Mouse (Mus musculus) brain, embryonic 14.5 days (tissue): Measurements from ENCODE around the gene Kcnj2. TPM values are rescaled to one million over a fixed set of nuclear protein-coding genes. Genes with fewer than 3 reads are reported as not detected.

ENCODE experiments used
- DNase-seq: peaks from one replicate; pipeline ENCODE4 v3.0.0-alpha.2; 2011; ENCODE audit warnings: low read depth
- CTCF ChIP-seq: fragments of 200-500 bp; IDR thresholded peaks from 2 replicates; pipeline ENCODE4 v1.5.1; 2012; ENCODE audit warnings: inconsistent platforms, mild to moderate bottlenecking, moderate library complexity, borderline replicate concordance; ENCODE audit not compliant: insufficient read depth, insufficient read length; ENCODE audit errors: extremely low read depth
- POLR2A ChIP-seq: fragments of 200-500 bp; IDR thresholded peaks from 2 replicates; pipeline ENCODE4 v1.6.1; 2012; ENCODE audit warnings: mild to moderate bottlenecking, inconsistent platforms, borderline replicate concordance; ENCODE audit not compliant: poor library complexity, insufficient read depth, insufficient read length, severe bottlenecking; ENCODE audit errors: extremely low read depth
- polyA plus RNA-seq: library from polyadenylated mRNA; depleted of rRNA; stranded (reverse); fragments of >200 nt; gene quantifications from 2 replicates; pipeline ENCODE4 v1.2.3, GENCODE M21; 2012; rRNA removed

Kcnj2 gene
- polyA plus RNA-seq, result 2.3 and 3.3 TPM in 2 replicates

- DNase-seq, result peak; percentile 97
- no peak for TF ChIP-seq CTCF
- peak; percentile 54; the same call in 1 of the 2 replicates for TF ChIP-seq POLR2A
These were observed at the start of gene Kcnj2 for GRCm38 (mm10) chr11:111065635-111066298. Gene Kcnj2 (plus strand): TSS chr11:111066164.

DNA sequence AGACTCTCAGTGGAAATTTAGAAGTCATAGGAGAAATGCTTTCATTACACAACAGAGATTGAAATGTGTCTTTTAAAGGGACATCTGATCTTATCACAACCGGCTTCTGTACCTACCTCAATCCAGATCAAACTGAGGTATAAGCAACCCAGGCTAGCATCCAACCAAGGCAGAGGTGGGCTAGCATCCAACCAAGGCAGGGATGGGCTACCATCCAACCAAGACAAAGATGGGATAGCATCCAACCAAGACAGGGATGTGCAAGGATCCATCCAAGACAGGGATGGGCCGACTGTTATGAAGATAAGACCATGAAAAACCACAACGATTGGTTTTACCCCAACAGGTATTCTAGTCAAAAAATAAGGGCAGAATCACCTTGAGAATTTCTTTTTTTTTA is 49.8 kb upstream of the Kcnj2 start:
- DNase-seq, result no peak
- TF ChIP-seq POLR2A, result no peak
- TF ChIP-seq CTCF, result no peak

DNA sequence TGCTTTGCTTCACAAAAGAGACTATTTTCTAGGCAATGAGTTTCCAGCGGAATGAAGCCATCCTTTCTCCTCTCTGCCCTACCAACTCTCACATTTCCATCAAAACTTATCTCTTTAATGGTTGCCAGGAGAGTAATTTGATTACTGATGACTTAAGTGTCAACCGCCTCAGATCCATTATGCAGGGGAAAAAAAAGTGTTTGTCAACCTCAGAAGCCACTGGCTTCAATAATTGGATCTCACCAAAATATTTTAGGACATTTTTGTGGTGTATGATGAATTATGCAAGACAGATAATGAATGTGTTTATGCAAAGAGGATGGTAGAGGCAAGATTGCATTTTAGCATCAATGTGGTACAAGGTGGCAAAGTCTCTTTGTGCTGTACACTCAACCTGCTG is 45.8 kb upstream of the Kcnj2 start:
- TF ChIP-seq CTCF (no peak), POLR2A (no peak)
- peak; percentile 14 for DNase-seq

GRCm38 (mm10) chr11:111022681-111023281 is 43.2 kb upstream of the Kcnj2 start:
- peak; percentile 72 for DNase-seq
- TF ChIP-seq CTCF (no peak), POLR2A (no peak)

DNA sequence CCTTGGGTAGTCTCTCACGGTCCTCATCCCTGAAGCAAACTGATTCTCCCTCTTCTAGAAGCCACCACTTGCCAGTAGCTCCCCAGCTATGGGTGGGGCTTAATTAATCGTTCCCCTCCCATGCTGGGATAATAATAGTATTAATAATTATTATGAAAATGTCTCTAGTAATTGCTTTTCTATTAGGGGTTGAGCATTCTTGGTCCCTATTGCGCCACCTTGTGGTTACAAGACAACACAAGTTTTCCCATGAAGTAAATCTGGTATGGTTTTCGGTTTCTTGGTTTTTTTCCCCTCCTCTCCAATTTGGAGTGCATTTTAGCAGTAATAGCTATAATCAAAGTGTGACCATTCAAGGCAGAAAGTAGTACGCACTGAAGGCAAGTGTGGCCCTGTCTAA is 23.8 kb upstream of the Kcnj2 start:
- peak; percentile 40 for DNase-seq
- no peak for TF ChIP-seq POLR2A
- peak; percentile 3; the same call in 1 of the 2 replicates for TF ChIP-seq CTCF

GRCm38 (mm10) chr11:111043298-111043697 is 22.7 kb upstream of the Kcnj2 start:
- TF ChIP-seq CTCF, result no peak

DNA sequence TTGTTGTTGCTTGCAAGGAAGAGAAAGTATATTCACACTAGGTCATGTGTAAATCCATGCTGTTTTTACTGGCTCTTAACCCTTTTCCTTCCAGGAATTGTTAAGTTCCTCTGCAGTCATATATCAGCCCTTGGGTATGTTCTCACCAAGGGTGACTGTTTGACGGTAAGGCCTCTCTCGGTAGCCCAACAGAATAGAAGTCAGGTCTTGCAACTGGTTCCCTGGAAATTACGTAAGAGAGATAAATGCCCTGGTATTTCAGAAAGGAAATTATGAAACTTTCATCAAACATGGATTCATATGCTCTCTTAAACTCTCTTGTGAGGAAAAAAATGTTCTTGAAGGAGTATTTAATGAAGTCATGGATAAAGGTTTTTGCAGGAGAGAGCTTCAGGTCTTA is 11.7 kb upstream of the Kcnj2 start:
- TF ChIP-seq POLR2A (no peak), CTCF (no peak)
- DNase-seq, result no peak

More at GRCm38 (mm10) chr11:111043298-111043697, 22.7 kb upstream of the Kcnj2 start:
- no peak for DNase-seq

GRCm38 (mm10) chr11:111054854-111055822 is 10.8 kb upstream of the Kcnj2 start:
- TF ChIP-seq POLR2A (no peak), CTCF (no peak)
- no peak for DNase-seq

DNA sequence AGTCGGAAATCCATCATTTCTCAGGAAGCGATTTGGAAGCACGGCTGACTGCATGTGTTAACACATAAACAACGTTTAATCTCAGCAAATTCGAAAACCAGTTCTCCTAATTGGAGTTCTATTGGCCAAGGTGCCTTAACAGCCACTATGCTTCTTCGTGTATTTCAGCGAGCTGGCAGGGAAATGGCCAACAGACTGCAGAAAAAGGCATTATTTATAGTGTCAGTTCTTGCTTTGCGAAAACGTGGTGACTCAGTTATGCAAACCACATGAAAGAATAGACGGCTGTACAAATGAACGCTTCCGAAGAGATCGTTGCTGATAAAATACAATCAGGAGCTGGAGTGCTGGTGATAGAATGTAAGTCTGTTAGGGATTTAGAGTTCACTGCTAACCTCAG is 9.9 kb upstream of the Kcnj2 start:
- peak; percentile 47 for DNase-seq
- TF ChIP-seq POLR2A, result no peak
- no peak for TF ChIP-seq CTCF

- no peak for TF ChIP-seq CTCF
- no peak for TF ChIP-seq POLR2A
- no peak for DNase-seq
These were observed 8.5 kb upstream of the Kcnj2 start for GRCm38 (mm10) chr11:111057435-111057834.

- TF ChIP-seq POLR2A (no peak), CTCF (no peak)
- DNase-seq, result no peak
These were observed 6.5 kb upstream of the Kcnj2 start for GRCm38 (mm10) chr11:111059440-111059839.
